Mouse (Mus musculus) lung, postnatal 0 days (tissue): ENCODE results near the gene Smim13.

Experiments
- CTCF ChIP-seq: IDR thresholded peaks from 2 replicates; pipeline ENCODE4 v1.5.1; 2016; ENCODE audit warnings: antibody characterized with exemption, mild to moderate bottlenecking
- EP300 ChIP-seq: IDR thresholded peaks from 2 replicates; pipeline ENCODE4 v1.6.1; 2016; ENCODE audit warnings: antibody characterized with exemption, mild to moderate bottlenecking, control low read depth

- TF ChIP-seq CTCF (no peak), EP300 (no peak)
These were observed 35.8 kb downstream of the Smim13 start for GRCm38 (mm10) chr13:41285448-41285847.
